Mouse (Mus musculus): ENCODE results near the gene Yars. TPM values are rescaled to one million over a fixed set of nuclear protein-coding genes. Genes with fewer than 3 reads are reported as not detected.
A peak's percentile ranks its signal among the peaks of the same experiment; 100 is the strongest.

Gene Yars
- polyA plus RNA-seq, 1 experiment from 2014 or later, result 92.9 TPM

- Histone ChIP-seq H3K4me2 (ENCODE audit: low read length) (no peak overlapping the region), H3K4me1 (replicated peaks; ENCODE audit: control insufficient read depth, insufficient read depth, low read length) (peaks cover 14% of the 10 kb centered on the region; the same call in 1 of the 2 replicates), H3K27me3 (replicated peaks; ENCODE audit: control insufficient read depth, insufficient read depth, low read length) (no peaks in the 10 kb centered on the region), H3K36me3 (ENCODE audit: control insufficient read depth, insufficient read depth, low read length) (peaks cover 29% of the 10 kb centered on the region), H3K9me3 (ENCODE audit: control insufficient read depth, low read length) (no peaks in the 10 kb centered on the region), H3K4me3 (ENCODE audit: low read depth, low read length) (no peak overlapping the region), H3K9ac (ENCODE audit: low read length) (no peak overlapping the region), H3K27ac (ENCODE audit: low read depth) (no peak overlapping the region)
- DNase-seq (ENCODE audit: low spot score) (no peak), ATAC-seq (replicated peaks; ENCODE audit: low FRiP score, low TSS enrichment, low read depth) (no peak)
- WGBS, result 59% methylated on average over 4 of the region's 4 CpGs
Observed at GRCm38 (mm10) chr4:129145943-129146342, 43.6 kb upstream of the Yars start.

GRCm38 (mm10) chr4:129146392-129146791 is 43.2 kb upstream of the Yars start:
- no peaks in the 10 kb centered on the region for H3K27me3 ChIP-seq (replicated peaks; ENCODE audit: control insufficient read depth, insufficient read depth, low read length)
- 35% methylated on average over 2 of the region's 2 CpGs for WGBS
- DNase-seq (ENCODE audit: low spot score) (no peak), ATAC-seq (replicated peaks; ENCODE audit: low FRiP score, low TSS enrichment, low read depth) (no peak)
- H3K27ac ChIP-seq (ENCODE audit: low read depth), result no peak overlapping the region
- H3K9me3 ChIP-seq (ENCODE audit: control insufficient read depth, low read length), result no peaks in the 10 kb centered on the region
- peaks cover 11% of the 10 kb centered on the region; the same call in 1 of the 2 replicates for H3K4me1 ChIP-seq (replicated peaks; ENCODE audit: control insufficient read depth, insufficient read depth, low read length)
- H3K9ac ChIP-seq (ENCODE audit: low read length), result no peak overlapping the region
- H3K4me2 ChIP-seq (ENCODE audit: low read length), result no peak overlapping the region
- no peak overlapping the region for H3K4me3 ChIP-seq (ENCODE audit: low read depth, low read length)
- H3K36me3 ChIP-seq (ENCODE audit: control insufficient read depth, insufficient read depth, low read length), result peaks cover 33% of the 10 kb centered on the region

- Histone ChIP-seq H3K4me2 (ENCODE audit: low read length) (no peak overlapping the region), H3K9me3 (ENCODE audit: control insufficient read depth, low read length) (no peaks in the 10 kb centered on the region), H3K4me3 (ENCODE audit: low read depth, low read length) (no peak overlapping the region), H3K27ac (ENCODE audit: low read depth) (no peak overlapping the region), H3K36me3 (ENCODE audit: control insufficient read depth, insufficient read depth, low read length) (peaks cover 45% of the 10 kb centered on the region), H3K27me3 (replicated peaks; ENCODE audit: control insufficient read depth, insufficient read depth, low read length) (no peaks in the 10 kb centered on the region), H3K4me1 (replicated peaks; ENCODE audit: control insufficient read depth, insufficient read depth, low read length) (peaks cover 8% of the 10 kb centered on the region; the same call in 1 of the 2 replicates), H3K9ac (ENCODE audit: low read length) (no peak overlapping the region)
- ATAC-seq (replicated peaks; ENCODE audit: low FRiP score, low TSS enrichment, low read depth) (no peak), DNase-seq (ENCODE audit: low spot score) (peak; percentile 47)
- WGBS, result 71% methylated on average over 13 of the region's 13 CpGs
Observed at GRCm38 (mm10) chr4:129147552-129148103, 41.9 kb upstream of the Yars start.

- no peaks in the 10 kb centered on the region for H3K9me3 ChIP-seq (ENCODE audit: control insufficient read depth, low read length)
- no peak overlapping the region for H3K27ac ChIP-seq (ENCODE audit: low read depth)
- no peak overlapping the region for H3K4me3 ChIP-seq (ENCODE audit: low read depth, low read length)
- peaks cover 4% of the 10 kb centered on the region; the same call in 1 of the 2 replicates for H3K4me1 ChIP-seq (replicated peaks; ENCODE audit: control insufficient read depth, insufficient read depth, low read length)
- no peaks in the 10 kb centered on the region for H3K27me3 ChIP-seq (replicated peaks; ENCODE audit: control insufficient read depth, insufficient read depth, low read length)
- no peak overlapping the region for H3K9ac ChIP-seq (ENCODE audit: low read length)
- H3K4me2 ChIP-seq (ENCODE audit: low read length), result no peak overlapping the region
- peaks cover 58% of the 10 kb centered on the region for H3K36me3 ChIP-seq (ENCODE audit: control insufficient read depth, insufficient read depth, low read length)
- no peak for ATAC-seq (replicated peaks; ENCODE audit: low FRiP score, low TSS enrichment, low read depth)
- no peak for DNase-seq (ENCODE audit: low spot score)
- WGBS, result 82% methylated on average over 1 of the region's 1 CpGs
Observed at GRCm38 (mm10) chr4:129149321-129149720, 40.2 kb upstream of the Yars start.

- H3K4me1 ChIP-seq (replicated peaks; ENCODE audit: control insufficient read depth, insufficient read depth, low read length), result peaks cover 4% of the 10 kb centered on the region; the same call in 1 of the 2 replicates
- H3K36me3 ChIP-seq (ENCODE audit: control insufficient read depth, insufficient read depth, low read length), result peaks cover 75% of the 10 kb centered on the region
- H3K4me2 ChIP-seq (ENCODE audit: low read length), result no peak overlapping the region
- H3K27me3 ChIP-seq (replicated peaks; ENCODE audit: control insufficient read depth, insufficient read depth, low read length), result no peaks in the 10 kb centered on the region
- H3K27ac ChIP-seq (ENCODE audit: low read depth), result no peak overlapping the region
- DNase-seq (ENCODE audit: low spot score), result no peak
- no peak for ATAC-seq (replicated peaks; ENCODE audit: low FRiP score, low TSS enrichment, low read depth)
- H3K9me3 ChIP-seq (ENCODE audit: control insufficient read depth, low read length), result no peaks in the 10 kb centered on the region
- no peak overlapping the region for H3K9ac ChIP-seq (ENCODE audit: low read length)
- 77% methylated on average over 4 of the region's 4 CpGs for WGBS
- no peak overlapping the region for H3K4me3 ChIP-seq (ENCODE audit: low read depth, low read length)
Observed at GRCm38 (mm10) chr4:129151276-129151811, 38.2 kb upstream of the Yars start.

- H3K4me3 ChIP-seq (ENCODE audit: low read depth, low read length), result no peak overlapping the region
- H3K9ac ChIP-seq (ENCODE audit: low read length), result no peak overlapping the region
- no peaks in the 10 kb centered on the region for H3K27me3 ChIP-seq (replicated peaks; ENCODE audit: control insufficient read depth, insufficient read depth, low read length)
- H3K36me3 ChIP-seq (ENCODE audit: control insufficient read depth, insufficient read depth, low read length), result peaks cover 63% of the 10 kb centered on the region
- ATAC-seq (replicated peaks; ENCODE audit: low FRiP score, low TSS enrichment, low read depth) (no peak), DNase-seq (ENCODE audit: low spot score) (no peak)
- 0 out of 2 replicates have a peak overlapping the region, but pooled peaks have one; percentile 9 for H3K27ac ChIP-seq (ENCODE audit: low read depth)
- H3K4me1 ChIP-seq (replicated peaks; ENCODE audit: control insufficient read depth, insufficient read depth, low read length), result no peaks in the 10 kb centered on the region
- 68% methylated on average over 5 of the region's 5 CpGs for WGBS
- H3K9me3 ChIP-seq (ENCODE audit: control insufficient read depth, low read length), result no peaks in the 10 kb centered on the region
- H3K4me2 ChIP-seq (ENCODE audit: low read length), result no peak overlapping the region
Observed at GRCm38 (mm10) chr4:129157541-129157940, 32.0 kb upstream of the Yars start.

- ATAC-seq (replicated peaks; ENCODE audit: low FRiP score, low TSS enrichment, low read depth), result no peak
Observed at GRCm38 (mm10) chr4:129158549-129158948, 31.0 kb upstream of the Yars start.

GRCm38 (mm10) chr4:129161076-129161475 is 28.5 kb upstream of the Yars start:
- H3K4me1 ChIP-seq (replicated peaks; ENCODE audit: control insufficient read depth, insufficient read depth, low read length), result no peaks in the 10 kb centered on the region
- WGBS, result 90% methylated on average over 1 of the region's 1 CpGs

More at GRCm38 (mm10) chr4:129158549-129158948, 31.0 kb upstream of the Yars start:
- H3K4me2 ChIP-seq (ENCODE audit: low read length), result no peak overlapping the region
- H3K4me1 ChIP-seq (replicated peaks; ENCODE audit: control insufficient read depth, insufficient read depth, low read length), result no peaks in the 10 kb centered on the region
- no peaks in the 10 kb centered on the region for H3K9me3 ChIP-seq (ENCODE audit: control insufficient read depth, low read length)
- 59% methylated on average over 3 of the region's 3 CpGs for WGBS
- H3K9ac ChIP-seq (ENCODE audit: low read length), result no peak overlapping the region
- H3K4me3 ChIP-seq (ENCODE audit: low read depth, low read length), result no peak overlapping the region
- no peak overlapping the region for H3K27ac ChIP-seq (ENCODE audit: low read depth)
- no peaks in the 10 kb centered on the region for H3K27me3 ChIP-seq (replicated peaks; ENCODE audit: control insufficient read depth, insufficient read depth, low read length)
- peaks cover 57% of the 10 kb centered on the region for H3K36me3 ChIP-seq (ENCODE audit: control insufficient read depth, insufficient read depth, low read length)
- no peak for DNase-seq (ENCODE audit: low spot score)

More at GRCm38 (mm10) chr4:129161076-129161475, 28.5 kb upstream of the Yars start:
- no peak for ATAC-seq (replicated peaks; ENCODE audit: low FRiP score, low TSS enrichment, low read depth)
- no peak overlapping the region for H3K4me2 ChIP-seq (ENCODE audit: low read length)
- no peak for DNase-seq (ENCODE audit: low spot score)
- H3K4me3 ChIP-seq (ENCODE audit: low read depth, low read length), result no peak overlapping the region
- no peak overlapping the region for H3K9ac ChIP-seq (ENCODE audit: low read length)
- no peak overlapping the region for H3K27ac ChIP-seq (ENCODE audit: low read depth)
- H3K36me3 ChIP-seq (ENCODE audit: control insufficient read depth, insufficient read depth, low read length), result peaks cover 51% of the 10 kb centered on the region
- H3K9me3 ChIP-seq (ENCODE audit: control insufficient read depth, low read length), result no peaks in the 10 kb centered on the region
- no peaks in the 10 kb centered on the region for H3K27me3 ChIP-seq (replicated peaks; ENCODE audit: control insufficient read depth, insufficient read depth, low read length)

Data from intestine, embryonic 14.5 days (tissue).